Mouse (Mus musculus) midbrain, embryonic 11.5 days (tissue): ENCODE data around the gene Scarf2. TPM values are rescaled to one million over a fixed set of nuclear protein-coding genes. Genes with fewer than 3 reads are reported as not detected.

Experiments
- ATAC-seq: fragments of 200-750 bp; cut with Nextera tagmentation; 2 replicates; pipeline ENCODE4 v1.8.0; 2017; ENCODE audit warnings: moderate TSS enrichment, moderate library complexity; ENCODE audit not compliant: low FRiP score
- DNase-seq: peaks from one replicate; pipeline ENCODE4 v3.0.0; 2015; ENCODE audit warnings: low spot score; ENCODE audit errors: missing footprints
- H3K27ac ChIP-seq: fragments of 300-500 bp; sonication (generic); 2 replicates; pipeline ENCODE4 v1.5.1; 2014; ENCODE audit warnings: low read depth, low read length
- H3K27me3 ChIP-seq: fragments of 300-500 bp; sonication (generic); 2 replicates; pipeline ENCODE4 v1.6.1; 2014; ENCODE audit warnings: mild to moderate bottlenecking, low read length, moderate library complexity, mixed read lengths; ENCODE audit not compliant: control insufficient read depth, insufficient read depth
- H3K36me3 ChIP-seq: fragments of 300-500 bp; sonication (generic); 2 replicates; pipeline ENCODE4 v1.6.1; 2014; ENCODE audit warnings: mild to moderate bottlenecking, low read length, moderate library complexity, mixed read lengths; ENCODE audit not compliant: control insufficient read depth, insufficient read depth
- H3K4me1 ChIP-seq: fragments of 300-500 bp; sonication (generic); 2 replicates; pipeline ENCODE4 v1.6.1; 2014; ENCODE audit warnings: low read length; ENCODE audit not compliant: control insufficient read depth, insufficient read depth
- H3K4me2 ChIP-seq: fragments of 300-500 bp; sonication (generic); 2 replicates; pipeline ENCODE4 v1.6.1; 2014; ENCODE audit warnings: mild to moderate bottlenecking, moderate library complexity
- H3K4me3 ChIP-seq: fragments of 300-500 bp; sonication (generic); 2 replicates; pipeline ENCODE4 v1.5.1; 2014; ENCODE audit warnings: low read depth, low read length
- H3K9ac ChIP-seq: fragments of 300-500 bp; sonication (generic); 2 replicates; pipeline ENCODE4 v1.6.1; 2014; ENCODE audit warnings: low read length
- H3K9me3 ChIP-seq: fragments of 300-500 bp; sonication (generic); 2 replicates; pipeline ENCODE4 v1.6.1; 2016; ENCODE audit warnings: low read length; ENCODE audit not compliant: control insufficient read depth
- WGBS: fragments of 180-500 bp; shearing (Covaris S2); extraction: QIAGEN DNeasy Blood & Tissue Kit; methylation state at CpG from one replicate; pipeline ENCODE4 v1.1.7; 2014; 5-methylcytosine and 5-hydroxymethylcytosine counted together
- polyA plus RNA-seq: library from polyadenylated mRNA; unstranded; fragments of >200 nt; fragmentation: Nextera tagmentation; extraction: Ambion mirVana; gene quantifications from 2 replicates; pipeline ENCODE4 v1.2.1, GENCODE M21; 2014

Scarf2 gene
- polyA plus RNA-seq, 1 experiment from 2014 or later = 4.4 TPM

DNA sequence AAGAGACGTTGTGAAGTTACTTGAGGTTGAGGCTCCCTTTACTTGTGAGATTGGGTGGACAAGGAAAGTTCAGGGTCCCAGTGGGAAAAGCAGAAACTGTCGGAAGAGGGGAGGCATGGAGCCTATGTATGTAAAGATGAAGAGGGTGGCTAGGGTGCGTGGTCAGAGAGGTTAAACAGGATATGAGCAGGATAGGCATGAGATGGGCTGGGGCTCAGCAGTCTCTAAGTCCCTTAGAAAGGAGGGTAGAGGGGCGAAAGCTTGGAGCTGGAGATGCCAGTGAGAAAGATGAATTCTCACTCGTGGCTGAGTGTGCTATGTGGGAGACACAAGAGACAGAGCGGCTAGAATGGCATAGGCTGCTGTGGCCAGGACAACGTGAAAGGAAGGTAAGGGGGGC, 35.7 kb downstream of the Scarf2 start, which contains the start of gene B830017H08Rik:
TSS of gene B830017H08Rik (plus strand) at position 301 of the 400 bp plus-strand sequence.
- Histone ChIP-seq H3K4me1 (peaks cover 6% of the 10 kb centered on the region), H3K4me3 (peak within 1 kb of the TSS; percentile 57), H3K27ac (no peak within 1 kb of the TSS), H3K9me3 (no peaks in the 10 kb centered on the region), H3K36me3 (no peaks in the 10 kb centered on the region), H3K27me3 (peaks cover 62% of the 10 kb centered on the region), H3K9ac (peak within 1 kb of the TSS; percentile 37), H3K4me2 (peak within 1 kb of the TSS; percentile 59)
- DNase-seq (no peak), ATAC-seq (no peak)
- 17% methylated on average over 7 of the region's 7 CpGs for whole genome bisulfite sequencing

DNA sequence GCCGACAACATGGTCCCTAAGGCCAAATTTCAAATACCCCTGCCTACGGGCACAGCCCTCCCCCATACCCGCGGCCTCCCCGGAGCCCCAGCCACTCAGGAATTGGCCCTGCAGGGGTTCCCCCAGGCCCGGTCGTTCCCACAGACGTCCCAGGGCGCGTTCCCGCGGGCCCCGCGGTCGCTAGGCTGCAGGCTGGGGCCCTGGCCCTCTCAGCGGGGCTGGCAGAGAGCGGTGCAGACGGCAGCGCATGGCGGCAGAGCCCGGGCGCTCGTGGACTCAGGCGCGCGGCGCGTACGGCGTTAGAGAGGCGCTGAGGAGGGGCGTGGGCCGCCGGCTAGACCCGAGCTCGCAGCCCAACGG, 36.2 kb downstream of the Scarf2 start:
- peak overlapping the region; percentile 59 for H3K4me2 ChIP-seq
- H3K27me3 ChIP-seq = peaks cover 62% of the 10 kb centered on the region
- H3K4me3 ChIP-seq = peak overlapping the region; percentile 57
- no peaks in the 10 kb centered on the region for H3K36me3 ChIP-seq
- H3K4me1 ChIP-seq = peaks cover 6% of the 10 kb centered on the region
- H3K27ac ChIP-seq = no peak overlapping the region
- peak; percentile 68 for ATAC-seq
- WGBS = under 1% methylated on average over 37 of the region's 37 CpGs
- peak overlapping the region; percentile 37 for H3K9ac ChIP-seq
- H3K9me3 ChIP-seq = no peaks in the 10 kb centered on the region
- DNase-seq = peak; percentile 93

DNA sequence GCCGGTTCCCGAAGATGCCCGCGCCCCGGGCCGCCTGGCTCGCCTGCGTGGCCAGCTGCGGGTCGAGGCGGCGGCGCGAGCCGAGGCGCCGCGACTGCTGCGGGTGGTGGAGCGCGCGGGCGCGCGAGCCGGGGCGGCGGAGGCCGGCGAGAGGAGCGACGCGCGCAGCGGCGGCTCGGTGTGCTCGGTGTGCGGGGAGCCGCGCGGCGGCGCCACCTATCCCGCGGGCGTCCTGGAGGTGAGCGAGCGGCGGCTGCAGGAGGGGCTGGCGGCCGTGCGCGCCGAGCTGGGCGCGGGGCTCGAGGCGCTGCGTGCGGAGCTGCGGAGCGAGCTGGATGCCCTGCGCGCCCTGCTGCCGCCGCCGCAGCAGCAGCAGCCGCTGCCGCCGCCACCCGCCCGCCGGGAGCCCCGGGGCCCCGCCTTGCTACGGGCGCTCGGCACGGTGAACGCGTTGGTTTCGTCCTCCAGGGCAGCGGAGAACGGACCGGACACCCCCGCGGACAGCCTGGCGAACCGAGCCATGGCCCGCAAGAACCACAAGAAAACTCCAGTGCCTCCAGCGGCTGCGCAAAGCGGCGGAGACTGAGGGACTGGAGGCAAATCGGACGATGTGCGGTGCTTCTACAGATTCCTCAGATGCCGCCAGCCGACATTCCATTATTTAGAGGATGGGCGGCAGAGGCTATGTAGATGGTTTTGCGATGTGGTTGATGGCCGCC, 36.8 kb downstream of the Scarf2 start:
- H3K27ac ChIP-seq = no peak overlapping the region
- peak overlapping the region; percentile 57 for H3K4me3 ChIP-seq
- peaks cover 64% of the 10 kb centered on the region for H3K27me3 ChIP-seq
- ATAC-seq (peak; percentile 70), DNase-seq (peak; percentile 95)
- peak overlapping the region; percentile 37 for H3K9ac ChIP-seq
- H3K36me3 ChIP-seq = no peaks in the 10 kb centered on the region
- under 1% methylated on average over 70 of the region's 103 CpGs for WGBS
- peaks cover 6% of the 10 kb centered on the region for H3K4me1 ChIP-seq
- H3K4me2 ChIP-seq = peak overlapping the region; percentile 59
- no peaks in the 10 kb centered on the region for H3K9me3 ChIP-seq

DNA sequence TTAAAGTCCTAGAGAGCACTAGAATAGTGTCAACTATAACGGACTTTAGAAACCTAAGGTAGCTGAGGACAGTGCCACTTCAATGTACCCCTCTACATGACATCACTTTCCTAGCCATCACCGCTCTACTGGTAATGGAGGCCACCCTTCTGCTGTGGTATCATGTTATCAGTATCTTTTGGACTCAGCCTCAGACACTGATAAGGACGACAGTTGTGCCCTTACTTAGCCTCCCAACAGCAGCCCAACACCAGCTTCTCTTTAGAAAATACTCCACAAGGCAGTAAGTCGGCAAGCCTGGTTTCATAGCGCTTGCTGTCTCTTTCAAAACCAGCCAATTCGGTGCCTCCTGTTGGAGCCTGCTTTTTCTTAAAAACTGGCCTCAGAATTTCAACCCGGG, 37.5 kb downstream of the Scarf2 start:
- Histone ChIP-seq H3K4me2 (peak overlapping the region; percentile 59), H3K4me1 (peaks cover 6% of the 10 kb centered on the region), H3K4me3 (no peak overlapping the region), H3K27me3 (peaks cover 64% of the 10 kb centered on the region), H3K27ac (no peak overlapping the region), H3K36me3 (no peaks in the 10 kb centered on the region), H3K9ac (no peak overlapping the region), H3K9me3 (no peaks in the 10 kb centered on the region)
- no peak for ATAC-seq
- DNase-seq = peak; percentile 90
- WGBS = 55% methylated on average over 7 of the region's 7 CpGs

DNA sequence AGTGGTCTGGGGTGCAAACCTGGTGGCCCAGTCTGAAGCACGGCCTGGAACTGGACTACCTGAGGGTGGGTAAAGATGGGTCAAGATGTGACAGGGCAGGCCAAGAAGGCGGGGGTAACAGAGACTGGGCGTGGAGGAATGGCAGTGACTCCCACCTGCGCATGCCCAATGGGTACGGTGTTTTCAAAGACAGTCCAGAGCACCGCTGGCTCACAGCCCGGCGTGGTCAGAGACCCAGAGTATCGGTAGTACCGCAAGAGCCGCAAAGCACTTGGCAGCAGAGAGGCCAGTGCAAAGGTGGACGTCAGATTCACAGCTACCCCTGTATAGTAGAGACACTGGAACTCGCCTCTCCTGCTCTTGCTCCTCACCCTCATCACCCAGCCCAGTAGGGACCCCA, 38.4 kb downstream of the Scarf2 start:
- no peak overlapping the region for H3K9ac ChIP-seq

DNA sequence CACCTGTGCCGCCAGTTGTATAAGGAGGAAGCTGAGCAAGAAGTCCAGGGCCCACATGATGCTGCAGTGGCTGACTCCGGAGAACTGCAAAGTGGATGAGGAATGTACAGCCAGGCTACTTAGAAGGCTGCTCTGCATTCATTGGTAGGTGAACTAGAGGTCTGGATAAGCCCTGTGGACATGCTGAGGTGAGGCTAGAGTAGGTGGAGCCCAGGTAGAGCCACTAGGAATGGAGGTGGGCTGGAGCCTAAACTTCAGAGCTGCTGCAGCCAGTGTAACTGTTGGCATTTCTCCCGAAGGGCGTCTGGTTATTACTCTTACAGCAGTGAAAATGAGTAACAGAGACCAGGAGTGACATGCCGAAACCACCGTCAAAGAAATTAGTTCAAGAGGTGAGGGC, 41.0 kb downstream of the Scarf2 start, which contains the start of gene Car15:
TSS of gene Car15 (minus strand) at position 314 of the 400 bp plus-strand sequence.
- ATAC-seq = no peak

More for the DNA sequence above, 38.4 kb downstream of the Scarf2 start:
- Histone ChIP-seq H3K4me2 (no peak overlapping the region), H3K9me3 (no peaks in the 10 kb centered on the region), H3K4me1 (peaks cover 6% of the 10 kb centered on the region), H3K27me3 (peaks cover 63% of the 10 kb centered on the region), H3K36me3 (no peaks in the 10 kb centered on the region), H3K27ac (no peak overlapping the region), H3K4me3 (no peak overlapping the region)
- DNase-seq (no peak), ATAC-seq (no peak)
- WGBS = 51% methylated on average over 13 of the region's 13 CpGs

DNA sequence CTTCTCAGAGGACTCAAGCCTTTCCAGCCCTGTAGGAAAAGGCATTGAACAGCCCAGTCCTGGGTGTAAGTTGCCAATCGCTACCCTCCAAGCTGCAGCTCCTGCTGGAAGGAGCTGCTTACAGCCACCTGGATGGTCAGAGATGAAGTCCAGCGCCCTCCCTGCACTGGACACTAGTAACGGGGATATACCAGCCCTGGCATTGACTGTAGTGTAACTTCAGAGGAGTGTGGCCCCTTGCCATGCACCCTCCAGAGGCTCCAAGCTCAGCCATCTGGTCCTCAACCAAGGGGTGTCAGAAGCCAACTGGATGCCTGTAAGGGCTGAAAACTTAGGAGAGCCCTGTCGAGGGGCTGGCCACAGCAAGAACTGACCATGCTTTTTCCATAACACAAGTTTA, 42.9 kb downstream of the Scarf2 start:
- DNase-seq = no peak
- no peaks in the 10 kb centered on the region for H3K9me3 ChIP-seq
- no peak overlapping the region for H3K27ac ChIP-seq
- WGBS = 80% methylated on average over 4 of the region's 4 CpGs
- H3K4me2 ChIP-seq = no peak overlapping the region
- no peaks in the 10 kb centered on the region for H3K4me1 ChIP-seq
- H3K36me3 ChIP-seq = peaks cover 22% of the 10 kb centered on the region; the same call in 1 of the 2 replicates
- H3K27me3 ChIP-seq = peaks cover 18% of the 10 kb centered on the region
- no peak for ATAC-seq
- H3K9ac ChIP-seq = no peak overlapping the region
- no peak overlapping the region for H3K4me3 ChIP-seq

More for the DNA sequence above, 41.0 kb downstream of the Scarf2 start, which contains the start of gene Car15:
- Histone ChIP-seq H3K4me3 (no peak within 1 kb of the TSS), H3K36me3 (peaks cover 15% of the 10 kb centered on the region; the same call in 1 of the 2 replicates), H3K27ac (no peak within 1 kb of the TSS), H3K9me3 (no peaks in the 10 kb centered on the region), H3K9ac (no peak within 1 kb of the TSS), H3K4me1 (peaks cover 4% of the 10 kb centered on the region), H3K27me3 (peaks cover 37% of the 10 kb centered on the region), H3K4me2 (no peak within 1 kb of the TSS)
- DNase-seq = peak; percentile 82
- WGBS = 83% methylated on average over 6 of the region's 6 CpGs

DNA sequence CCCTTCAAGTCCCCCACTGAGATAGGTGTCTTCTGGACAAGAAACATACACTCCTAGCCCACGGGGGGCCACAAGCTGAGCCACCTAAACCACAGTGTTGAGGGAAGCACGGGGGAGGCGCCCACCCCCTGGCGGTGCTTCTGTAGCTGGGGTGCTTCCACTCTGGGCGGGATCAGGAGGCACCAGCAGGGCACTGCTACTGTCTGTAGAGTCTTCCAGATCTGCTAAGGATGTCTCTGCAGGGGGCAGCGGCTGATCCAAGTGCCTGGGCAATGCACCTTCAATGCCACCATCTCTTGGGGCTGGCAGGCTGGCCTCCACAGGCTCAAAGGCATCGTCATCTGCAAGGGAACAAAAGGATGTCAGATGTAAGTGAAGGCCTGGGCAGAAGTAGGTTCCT, 45.4 kb downstream of the Scarf2 start:
- 97% methylated on average over 7 of the region's 7 CpGs for WGBS
- no peak overlapping the region for H3K9ac ChIP-seq
- H3K9me3 ChIP-seq = no peaks in the 10 kb centered on the region
- ATAC-seq (no peak), DNase-seq (no peak)
- peaks cover 32% of the 10 kb centered on the region; the same call in 1 of the 2 replicates for H3K36me3 ChIP-seq
- no peak overlapping the region for H3K27ac ChIP-seq
- H3K4me3 ChIP-seq = no peak overlapping the region
- peaks cover 2% of the 10 kb centered on the region; the same call in 1 of the 2 replicates for H3K27me3 ChIP-seq
- no peak overlapping the region for H3K4me2 ChIP-seq
- no peaks in the 10 kb centered on the region for H3K4me1 ChIP-seq

DNA sequence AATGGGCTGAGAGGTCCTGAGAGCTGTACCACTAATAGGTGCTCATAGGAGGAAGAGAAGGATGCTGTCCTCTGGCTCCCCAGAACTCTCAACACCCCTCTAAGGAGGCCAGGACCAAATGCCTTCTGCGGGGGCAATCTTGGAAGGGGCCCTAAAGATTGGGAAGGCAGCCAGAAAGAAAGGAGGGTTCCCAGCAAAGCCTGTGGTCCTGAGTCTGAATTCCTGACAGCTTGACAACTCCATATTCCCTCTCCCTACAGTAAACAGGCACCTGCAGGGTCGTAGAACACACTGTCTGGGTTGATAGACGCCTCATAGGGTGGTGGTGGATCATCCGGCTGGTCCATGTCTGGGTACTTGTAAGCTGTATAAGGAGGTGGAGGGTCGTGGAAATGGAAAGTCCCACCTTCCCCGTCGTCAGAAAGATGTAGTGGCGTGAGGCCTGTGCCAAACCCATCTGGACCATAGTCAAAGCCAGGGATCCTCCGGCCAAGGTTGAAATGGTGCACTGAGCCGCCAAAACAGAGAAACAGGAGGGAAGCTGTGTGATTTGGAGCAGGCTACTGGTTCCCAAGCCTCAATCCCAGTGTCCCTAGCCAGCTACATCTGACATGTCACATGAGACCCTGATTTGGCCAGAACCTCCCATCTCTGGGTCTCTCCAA, 46.8 kb downstream of the Scarf2 start:
- Histone ChIP-seq H3K9me3 (no peaks in the 10 kb centered on the region), H3K36me3 (peaks cover 35% of the 10 kb centered on the region; the same call in 1 of the 2 replicates), H3K27me3 (no peaks in the 10 kb centered on the region), H3K9ac (no peak overlapping the region), H3K4me2 (no peak overlapping the region), H3K4me3 (no peak overlapping the region), H3K4me1 (no peaks in the 10 kb centered on the region), H3K27ac (no peak overlapping the region)
- DNase-seq (no peak), ATAC-seq (no peak)
- WGBS = 93% methylated on average over 10 of the region's 10 CpGs
